Mouse (Mus musculus): ENCODE results near the gene Atp6v0a4.

Atp6v0a4 gene

DNA sequence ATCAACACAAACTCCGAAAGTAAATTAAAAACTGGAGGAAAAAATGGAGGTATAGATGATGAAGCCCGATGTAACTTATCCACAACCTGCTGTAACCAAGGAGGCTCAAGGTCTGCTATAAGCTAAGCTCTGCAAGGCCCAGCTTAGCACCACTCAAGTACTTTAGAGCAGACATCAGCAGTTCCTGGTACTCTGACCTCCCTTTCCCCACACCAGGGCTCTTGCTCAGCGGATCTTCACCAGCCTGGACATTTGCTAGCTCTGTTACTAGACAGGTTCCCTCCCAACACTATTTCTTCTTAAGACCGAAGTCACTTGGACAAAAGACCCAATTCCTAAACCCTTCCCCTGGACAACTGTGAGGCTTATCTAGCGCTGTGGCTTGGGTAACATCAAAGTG lies 496 bp upstream of the Atp6v0a4 start:
- no peak for DNase-seq (ENCODE audit: low spot score)

DNA sequence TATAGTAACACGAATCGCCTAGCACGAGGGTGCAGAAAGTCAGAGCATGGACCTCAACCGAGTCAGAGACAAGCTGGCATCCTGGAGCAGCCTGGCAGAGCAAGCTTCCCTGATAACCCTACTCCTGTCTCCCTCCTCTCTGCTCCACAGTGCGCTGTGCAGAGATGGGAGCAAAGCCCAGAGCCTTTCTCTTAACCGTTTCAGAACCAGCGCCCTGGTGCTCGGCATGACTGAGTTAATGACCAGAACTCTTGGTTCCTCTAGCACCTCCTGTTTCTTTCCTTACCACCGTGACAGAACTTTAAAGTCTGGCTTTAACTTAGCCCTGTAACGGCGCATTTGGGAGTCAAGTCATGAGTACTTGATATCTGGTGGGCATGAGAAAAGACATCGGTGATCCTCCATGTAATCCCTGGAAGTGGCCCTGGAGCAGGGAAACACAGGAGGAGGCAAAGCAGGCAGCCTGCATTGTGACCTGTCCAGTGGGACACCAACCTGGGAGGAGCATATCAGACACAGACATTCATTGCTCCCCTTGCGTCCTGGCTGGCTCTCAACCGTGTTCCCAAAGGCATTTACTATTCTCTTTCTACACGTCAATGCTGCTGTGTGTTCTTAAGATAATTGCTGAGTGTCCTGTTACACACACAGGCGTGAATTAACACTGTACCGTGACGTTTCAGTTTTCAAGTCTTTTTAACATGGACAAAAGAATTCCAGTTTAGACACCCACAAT lies 747 bp downstream of the Atp6v0a4 start:
- DNase-seq (ENCODE audit: low spot score): no peak

DNA sequence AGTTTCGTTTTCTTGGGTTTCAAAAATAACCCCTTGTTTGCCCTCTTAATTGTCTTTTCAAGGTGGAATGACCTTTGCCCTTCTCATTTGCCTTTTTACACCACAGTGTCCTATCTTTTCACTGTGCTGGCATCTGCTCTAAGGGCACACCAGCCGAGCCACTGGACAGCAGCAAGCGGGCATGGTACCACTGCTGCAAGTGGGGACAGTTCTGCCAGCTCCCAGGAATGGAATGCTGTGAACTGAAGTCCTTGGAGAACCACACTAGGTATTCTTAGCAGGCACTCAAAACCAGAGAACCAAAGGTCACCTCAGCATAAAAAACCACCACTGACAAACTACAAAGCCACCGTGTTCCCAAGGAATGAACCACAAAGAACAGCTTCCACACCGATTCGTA lies 1.6 kb downstream of the Atp6v0a4 start:
- no peak for DNase-seq (ENCODE audit: low spot score)

DNA sequence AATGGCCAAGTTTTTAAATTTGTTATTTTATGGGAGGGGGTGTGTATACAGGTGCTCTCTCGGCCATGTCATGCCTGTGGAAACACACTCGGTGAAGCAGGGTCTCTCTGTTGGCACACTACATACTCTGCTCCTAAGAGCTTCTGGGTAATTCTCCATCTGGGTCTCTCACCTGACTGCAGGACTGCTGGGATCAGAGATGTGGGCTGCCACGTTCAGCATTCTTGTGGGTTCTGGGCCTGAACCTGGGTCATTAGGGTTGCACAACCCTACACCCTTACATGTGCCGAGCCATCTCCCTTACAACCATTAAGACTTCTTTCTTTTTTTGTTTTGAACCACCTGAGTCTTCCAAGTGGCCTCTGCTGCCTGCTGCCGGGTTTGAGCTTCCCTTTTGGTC lies 2.5 kb downstream of the Atp6v0a4 start:
- DNase-seq (ENCODE audit: low spot score): no peak

DNA sequence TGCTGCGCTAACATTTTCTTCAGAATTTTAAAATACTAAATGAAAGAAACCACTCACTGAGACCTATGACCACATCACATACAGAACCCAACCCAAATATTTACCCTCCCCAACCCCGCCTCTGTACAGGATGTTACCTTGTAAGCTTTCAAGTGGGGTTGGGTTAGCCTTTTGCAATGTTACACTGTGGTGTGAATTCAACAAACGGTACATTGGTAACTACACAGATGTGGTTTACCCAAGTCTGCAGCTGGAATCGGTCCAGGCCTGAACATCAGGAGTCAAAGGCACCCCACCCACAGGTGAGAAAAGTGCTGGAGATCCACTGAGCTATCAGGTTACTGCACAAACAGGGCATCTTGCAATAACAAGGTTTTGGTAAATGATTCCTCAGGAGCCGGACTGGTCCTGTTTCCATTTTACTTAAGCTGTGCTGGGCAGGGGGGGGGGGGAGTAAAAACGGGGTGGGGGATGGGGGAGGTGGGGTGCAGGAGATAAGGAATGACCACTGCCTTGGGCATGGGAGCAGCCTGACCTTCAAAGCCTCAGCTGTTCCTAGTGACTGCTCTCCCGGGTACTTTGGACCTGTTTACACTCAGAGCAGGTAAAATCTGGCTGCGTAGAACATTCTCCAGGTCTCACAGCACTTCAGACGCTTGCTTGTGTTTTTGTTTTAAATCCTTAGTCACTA lies 3.6 kb downstream of the Atp6v0a4 start:
- DNase-seq (ENCODE audit: low spot score): no peak

DNA sequence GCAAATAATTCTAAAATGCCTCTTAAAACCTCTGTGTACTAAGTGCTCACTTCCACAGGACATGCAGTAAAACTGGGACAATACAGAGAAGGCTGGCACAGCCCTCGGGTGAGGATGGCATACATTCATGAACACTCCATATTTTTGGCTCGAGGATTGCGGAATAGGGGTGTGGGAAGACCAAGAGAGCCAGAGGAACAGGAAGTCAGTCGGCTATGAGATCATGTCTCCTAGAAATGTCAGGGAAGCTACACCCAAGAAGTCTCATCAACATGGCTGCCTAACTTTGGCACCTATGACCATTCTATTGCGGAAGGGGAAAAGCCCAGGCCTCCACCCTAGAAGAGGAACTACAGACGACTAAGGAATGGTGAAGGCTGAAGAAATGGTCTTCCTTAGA lies 6.0 kb downstream of the Atp6v0a4 start:
- no peak for DNase-seq (ENCODE audit: low spot score)

DNA sequence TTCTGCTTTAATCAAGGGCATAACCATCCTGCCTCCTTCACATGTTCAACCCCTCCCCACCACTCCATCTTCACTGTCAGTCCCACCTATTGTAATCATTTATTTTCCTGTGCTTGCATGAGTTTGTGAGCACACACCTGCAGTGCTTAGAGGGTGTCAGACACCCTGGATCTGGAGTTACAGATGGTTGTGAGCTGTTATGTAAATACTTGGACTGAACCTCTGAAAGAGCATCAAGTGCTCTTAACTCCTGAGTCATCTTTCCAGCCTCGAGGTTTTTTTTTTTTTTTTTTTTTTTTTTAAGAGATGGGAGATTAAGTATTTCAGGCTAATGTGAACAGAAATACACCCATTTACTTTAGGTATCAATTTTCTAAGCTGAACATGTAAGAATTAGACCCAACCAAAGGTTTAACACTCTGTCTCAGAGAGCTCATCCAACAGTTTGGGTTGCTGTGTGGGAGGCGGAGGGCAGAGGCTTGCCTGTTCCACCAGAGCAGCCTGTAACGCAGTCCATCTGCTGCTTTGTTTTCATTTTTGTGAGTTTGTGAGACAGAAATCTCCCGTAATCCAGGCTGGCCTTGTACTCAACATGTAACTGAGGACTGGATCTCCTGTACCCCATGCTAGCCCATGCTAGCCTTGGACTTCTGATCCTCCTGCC lies 8.1 kb downstream of the Atp6v0a4 start:
- no peak for DNase-seq (ENCODE audit: low spot score)

DNA sequence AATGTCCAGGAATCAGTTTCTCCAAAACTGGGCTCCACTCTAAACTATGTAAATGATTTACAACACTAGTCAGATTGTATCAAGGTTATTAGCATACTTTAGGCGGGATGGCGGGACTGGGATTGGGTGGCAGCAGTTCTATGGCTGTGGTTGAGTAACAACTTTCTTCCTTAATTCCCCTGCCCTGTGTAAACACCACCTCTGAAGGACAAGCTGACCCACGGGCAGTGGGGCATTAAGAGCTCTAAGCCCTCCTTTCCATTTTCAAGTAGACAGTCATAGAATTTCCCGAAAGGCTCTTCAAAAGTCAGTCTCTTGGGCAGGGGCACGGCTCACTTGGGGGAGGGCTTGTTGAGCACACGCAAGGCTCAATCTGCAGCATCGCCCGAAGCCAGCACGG lies 13.5 kb downstream of the Atp6v0a4 start:
- no peak for DNase-seq (ENCODE audit: low spot score)

DNA sequence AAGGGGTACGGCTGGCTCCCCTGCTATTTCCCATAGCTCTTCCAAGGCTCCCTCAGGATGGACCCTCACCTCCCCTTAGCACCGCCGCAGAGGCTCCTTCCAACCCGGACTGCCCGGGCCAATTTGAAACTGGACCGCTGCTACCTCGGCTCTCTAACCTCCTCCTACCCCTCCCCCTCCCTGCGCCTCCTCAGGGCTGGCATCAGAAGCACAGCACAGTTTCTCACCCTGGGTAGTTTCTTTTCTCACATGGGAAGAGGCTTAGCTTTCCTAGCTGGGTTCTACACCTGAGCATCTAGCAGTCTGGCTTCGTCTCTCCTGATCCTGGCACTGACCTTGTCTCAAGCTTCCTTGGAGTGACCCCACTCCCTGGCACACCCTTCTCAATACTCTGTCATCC lies 14.5 kb downstream of the Atp6v0a4 start:
- no peak for DNase-seq (ENCODE audit: low spot score)

DNA sequence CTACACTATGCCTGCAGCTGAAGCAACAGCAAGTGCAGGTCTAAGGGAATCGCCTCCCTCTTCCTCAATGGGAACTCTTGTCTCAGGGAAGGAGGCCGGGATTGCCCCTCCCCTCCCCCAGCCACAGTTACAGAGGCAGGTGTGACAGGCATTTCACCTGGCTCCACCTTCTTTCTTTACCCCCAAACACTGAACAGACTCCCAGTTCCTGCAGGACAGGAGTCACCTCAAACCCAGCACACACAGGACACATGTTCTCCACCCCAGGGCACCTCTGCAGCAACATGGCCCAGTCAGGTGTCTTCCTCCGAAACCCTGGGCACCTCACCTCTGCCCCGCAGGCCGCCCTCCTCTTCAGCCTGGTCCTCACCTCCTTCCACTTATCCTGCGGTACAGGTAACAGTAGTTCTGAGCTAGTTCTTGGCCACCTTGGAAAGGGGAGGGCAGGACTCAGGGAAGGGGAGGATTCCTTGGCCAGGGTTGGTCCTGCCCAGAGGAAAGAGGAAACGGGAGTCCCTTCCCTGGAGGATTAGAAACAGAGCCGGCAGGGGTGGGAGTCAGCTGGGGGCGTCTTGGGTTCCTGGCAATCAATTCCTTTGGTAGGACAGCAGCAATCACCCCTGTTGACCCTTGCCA lies 15.1 kb downstream of the Atp6v0a4 start, which contains the start of gene Tmem213:
Gene Tmem213 (plus strand): TSS at position 96 of the 636 bp plus-strand sequence.
- no peak for DNase-seq (ENCODE audit: low spot score)

DNA sequence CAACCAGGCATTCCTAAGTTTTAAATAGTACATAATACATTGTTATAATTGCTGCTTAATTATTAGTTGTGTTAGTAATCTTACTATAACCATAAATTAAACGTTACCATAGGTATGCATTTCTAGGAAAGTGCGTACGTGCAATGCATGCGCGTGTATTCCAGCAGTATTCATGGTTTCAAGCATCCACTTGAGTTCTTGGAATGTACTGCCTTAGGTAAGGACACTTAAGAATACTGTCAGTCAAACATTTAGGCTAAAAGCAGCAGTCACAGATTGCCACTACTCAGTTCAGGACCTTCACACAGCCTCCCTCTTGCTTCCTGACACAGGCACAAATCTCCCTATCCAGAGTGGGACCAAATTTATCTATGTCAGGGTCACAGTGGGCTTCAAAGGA lies 15.9 kb downstream of the Atp6v0a4 start:
- DNase-seq (ENCODE audit: low spot score): no peak

DNA sequence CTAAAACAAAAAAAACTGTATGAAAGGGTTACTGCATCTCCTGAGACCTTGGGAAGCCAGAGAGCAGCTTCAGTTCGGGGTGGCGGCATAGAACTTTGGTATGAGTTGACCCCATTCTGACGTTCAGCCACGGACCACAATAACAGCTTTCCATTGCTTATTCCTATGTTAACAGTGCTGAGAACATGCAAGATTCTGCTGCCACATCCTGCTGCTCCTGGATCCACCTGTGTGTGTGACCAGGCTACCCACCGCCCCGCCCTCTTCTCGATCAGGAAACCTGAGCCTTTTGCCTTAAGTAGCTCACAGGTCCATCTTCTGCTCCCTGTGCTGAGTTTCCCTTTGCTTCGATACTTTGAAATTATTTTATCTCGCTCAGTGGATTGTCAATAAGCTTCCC lies 18.5 kb downstream of the Atp6v0a4 start:
- no peak for DNase-seq (ENCODE audit: low spot score)

DNA sequence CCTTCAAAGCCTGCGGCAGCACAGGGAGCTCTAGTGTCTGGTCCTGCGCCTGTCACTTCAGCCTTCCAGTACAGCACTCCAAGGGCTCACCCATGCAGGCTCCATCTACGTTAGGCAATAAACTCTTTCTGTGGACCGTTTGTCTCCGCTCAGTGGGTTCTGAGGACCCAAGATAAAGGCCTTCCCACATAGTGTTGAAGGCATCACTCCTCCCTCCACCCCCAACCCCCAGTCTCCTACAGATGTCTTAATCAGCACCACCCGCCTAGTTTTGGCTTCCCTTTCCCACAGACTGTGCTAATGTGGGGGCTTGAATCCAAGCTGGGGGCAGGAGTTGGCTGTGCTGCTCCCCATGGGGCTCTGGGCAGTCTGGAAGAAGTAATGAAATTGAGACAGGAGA lies 20.6 kb downstream of the Atp6v0a4 start:
- no peak for DNase-seq (ENCODE audit: low spot score)

DNA sequence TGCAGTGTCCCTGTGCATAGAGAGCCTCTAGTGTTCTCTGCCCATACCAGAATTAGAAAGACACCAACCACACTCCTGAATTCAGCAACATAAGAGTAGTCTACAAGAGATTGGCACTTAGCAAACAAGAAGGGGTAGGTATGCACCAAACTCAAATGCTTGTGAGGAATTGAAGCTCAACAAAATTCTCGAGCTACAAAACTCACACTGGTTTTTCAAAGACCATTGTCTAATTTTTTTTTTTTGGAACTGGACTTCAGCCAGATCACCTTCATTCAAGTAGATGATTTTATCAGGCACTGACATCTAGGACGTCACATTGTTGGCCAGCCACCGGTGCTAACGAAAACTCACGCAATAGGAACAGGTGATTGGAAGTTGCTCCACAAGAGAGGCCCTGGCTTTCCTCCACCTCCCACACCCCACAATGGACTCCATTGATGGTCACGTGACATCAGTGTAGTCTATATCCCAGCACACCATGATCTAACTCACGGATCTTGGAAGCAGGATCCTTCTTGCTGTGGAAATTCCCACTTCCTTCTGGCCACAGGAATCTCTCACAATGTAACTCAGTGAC lies 22.1 kb downstream of the Atp6v0a4 start:
- DNase-seq (ENCODE audit: low spot score): no peak

DNA sequence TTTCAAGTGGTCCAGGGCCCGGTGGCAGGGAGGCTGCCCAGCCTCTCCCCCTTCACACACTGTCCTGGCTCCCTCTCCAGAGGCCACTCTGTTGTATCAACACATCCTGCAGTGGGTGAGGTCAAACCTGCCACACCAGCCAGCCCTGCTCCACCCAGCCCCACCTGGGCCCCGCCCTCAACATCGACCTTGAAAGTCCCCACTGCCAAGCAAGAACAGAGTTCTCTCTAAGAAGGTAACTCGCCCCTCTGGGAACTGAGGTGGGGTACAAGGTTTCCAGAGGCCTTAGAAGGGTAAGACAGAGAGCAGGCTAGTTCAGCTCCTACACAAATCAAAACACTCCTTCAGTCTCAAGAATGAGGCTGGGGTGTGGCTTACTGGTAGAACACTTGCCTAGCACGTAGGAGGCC lies 27.4 kb downstream of the Atp6v0a4 start:
- DNase-seq (ENCODE audit: low spot score): no peak

DNA sequence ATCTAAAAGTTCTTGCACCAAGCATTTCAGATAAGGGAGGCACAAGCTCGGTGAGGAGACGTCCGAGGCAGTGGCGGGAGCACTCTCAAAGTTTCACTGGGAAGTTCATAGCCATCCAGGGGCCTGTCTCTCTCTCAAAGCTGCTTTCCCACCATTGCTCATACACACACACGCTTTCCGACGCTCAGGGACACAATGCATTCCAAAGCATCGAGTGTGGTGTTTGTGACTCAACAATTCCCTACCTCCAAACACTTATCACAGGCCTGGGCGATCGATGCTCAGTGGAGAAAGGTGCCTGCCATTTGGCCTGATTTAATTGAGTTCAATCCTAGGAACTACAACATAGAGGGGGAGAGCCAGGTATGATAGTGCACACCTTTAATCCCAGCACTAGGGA lies 29.7 kb downstream of the Atp6v0a4 start:
- no peak for DNase-seq (ENCODE audit: low spot score)

DNA sequence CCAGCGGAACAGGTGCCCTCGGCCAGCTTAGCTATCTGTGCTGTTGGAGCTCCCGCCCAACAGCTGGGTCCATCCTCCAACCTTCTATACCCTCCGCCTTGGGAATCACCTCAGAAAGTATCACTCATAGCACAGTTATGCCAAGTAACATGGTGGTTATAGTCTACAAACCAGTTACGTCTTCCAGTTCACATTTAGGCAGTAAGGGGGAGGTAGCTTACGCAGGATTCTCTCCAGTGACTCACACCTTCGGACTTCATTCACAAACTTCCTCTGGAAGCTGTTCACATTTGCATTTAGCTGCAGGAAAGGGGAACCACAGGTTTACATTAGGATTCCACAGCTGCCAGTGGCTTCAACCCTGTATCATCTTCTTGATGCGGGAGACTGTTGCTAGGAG lies 31.8 kb downstream of the Atp6v0a4 start:
- no peak for DNase-seq (ENCODE audit: low spot score)

DNA sequence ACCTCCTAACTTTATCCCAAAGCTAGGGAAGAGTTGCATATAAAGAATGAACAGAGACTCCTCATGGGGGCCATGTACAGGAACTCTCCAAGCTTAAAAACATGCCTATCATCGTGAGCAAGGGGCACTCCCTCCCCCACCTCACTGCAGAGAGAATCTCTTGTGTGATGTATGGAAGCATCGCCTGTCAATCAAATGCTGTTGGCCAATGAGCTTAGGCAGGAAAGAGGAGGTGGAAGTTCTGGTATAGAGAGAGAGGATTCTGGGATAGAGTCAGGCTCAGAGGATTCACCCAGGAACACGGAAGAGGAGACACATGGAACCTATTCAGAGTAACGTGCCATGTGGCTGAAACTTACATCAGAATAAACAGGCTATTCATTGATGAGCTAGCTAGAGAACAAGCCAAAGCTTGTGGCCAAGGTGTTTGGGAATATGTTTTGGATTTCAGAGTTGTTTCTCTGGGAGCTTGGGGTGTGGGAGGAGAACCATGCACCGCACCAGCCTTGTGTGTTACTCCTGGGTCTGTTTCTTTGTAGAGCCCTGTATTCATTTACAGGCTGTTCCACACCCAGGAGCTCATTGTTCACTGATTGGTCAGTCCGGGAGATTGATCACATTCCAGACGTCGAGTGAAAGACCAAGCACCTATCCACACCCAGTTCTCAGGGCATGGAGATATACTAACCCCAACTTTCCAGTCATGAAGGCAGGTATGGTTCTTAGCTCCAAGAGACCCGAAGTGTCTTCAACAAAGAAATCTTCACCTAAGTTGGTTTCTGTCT lies 37.0 kb downstream of the Atp6v0a4 start:
- no peak for DNase-seq (ENCODE audit: low spot score)

DNA sequence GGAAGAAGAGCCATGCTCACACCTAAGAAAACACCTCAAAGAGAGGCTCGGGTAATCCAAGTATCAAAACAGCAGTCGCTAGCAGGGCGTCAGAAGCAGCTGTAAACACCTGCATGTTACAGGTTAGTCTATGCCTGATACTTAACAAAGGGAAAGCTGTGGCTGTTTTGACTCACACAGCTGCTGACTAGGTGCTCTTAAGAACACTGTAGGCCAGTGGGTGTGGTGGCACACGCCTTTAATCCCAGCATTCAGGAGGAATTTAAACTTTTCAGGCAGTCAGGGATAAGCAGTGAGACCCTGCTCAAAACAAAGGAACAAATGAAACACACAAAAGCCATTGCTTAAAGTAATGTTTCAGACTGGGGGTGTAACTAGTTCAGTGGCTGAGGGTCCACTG lies 41.2 kb downstream of the Atp6v0a4 start:
- DNase-seq (ENCODE audit: low spot score): no peak

DNA sequence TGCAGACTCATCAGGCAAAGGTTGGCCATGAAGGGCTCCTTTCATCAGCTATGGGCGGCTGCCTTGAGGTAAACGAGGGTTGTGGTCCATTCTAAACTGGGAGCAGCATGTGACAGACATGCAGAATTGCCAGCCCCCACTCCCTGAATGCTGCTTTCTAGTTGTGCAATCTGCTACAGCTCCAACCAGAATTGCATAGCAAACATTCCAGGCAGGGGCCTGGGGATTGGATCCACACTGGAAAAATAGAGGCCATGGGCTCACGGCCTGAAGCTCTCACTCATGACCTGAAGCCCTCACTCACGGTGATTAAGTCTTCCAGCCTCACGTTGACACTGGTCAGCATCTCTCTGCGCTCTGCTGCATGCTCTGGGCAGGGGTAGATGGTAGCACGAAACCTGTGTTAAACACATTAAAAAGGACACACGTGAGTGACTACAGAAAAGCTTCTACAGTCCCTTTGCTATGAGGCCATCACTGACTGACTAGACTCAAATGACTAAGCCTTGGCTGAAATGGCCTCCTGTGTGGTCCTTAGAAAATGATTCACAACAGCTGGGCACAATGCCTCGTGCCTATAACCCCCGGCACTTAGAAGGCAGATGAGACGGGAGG lies 42.6 kb downstream of the Atp6v0a4 start:
- no peak for DNase-seq (ENCODE audit: low spot score)

DNA sequence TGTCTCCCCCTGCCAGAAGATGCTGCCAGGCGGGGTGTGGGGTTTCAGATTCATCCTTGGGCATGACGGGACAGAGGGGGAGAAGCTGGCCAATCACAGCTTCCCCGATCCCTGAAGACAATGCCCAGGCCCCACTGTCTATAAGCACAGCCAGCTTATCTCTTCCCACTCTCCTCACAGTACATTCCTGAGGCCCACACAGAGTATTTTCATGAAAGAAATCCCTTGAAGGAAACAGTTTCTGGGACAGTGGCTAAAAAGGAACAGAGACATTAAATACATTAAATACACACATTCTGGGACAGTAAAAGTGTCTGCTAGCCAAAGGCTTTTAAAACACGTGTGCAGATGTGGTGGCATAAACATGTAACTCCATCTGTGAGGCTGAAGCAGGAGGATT lies 44.0 kb downstream of the Atp6v0a4 start:
- DNase-seq (ENCODE audit: low spot score): no peak
